Mouse (Mus musculus): ENCODE measurements around the gene Rp9. TPM values are rescaled to one million over a fixed set of nuclear protein-coding genes. Genes with fewer than 3 reads are reported as not detected.

The Rp9 gene
- polyA plus RNA-seq, 1 experiment = 124 TPM

- no peak for TF ChIP-seq POLR2A (IDR thresholded peaks at IDR 0.05; ENCODE audit: control insufficient read depth, extremely low read depth, insufficient read depth, low read length, poor library complexity)
- no peak for TF ChIP-seq CTCF (IDR thresholded peaks at IDR 0.05; ENCODE audit: borderline replicate concordance, control insufficient read depth, extremely low read depth, insufficient read depth, low read length, poor library complexity)
- no peak overlapping the region for H3K4me3 ChIP-seq (ENCODE audit: control insufficient read depth, insufficient read depth, low read length)
- H3K36me3 ChIP-seq (ENCODE audit: control insufficient read depth, insufficient read depth, low read length) = peaks cover 74% of the 10 kb centered on the region
- 97% methylated on average over 10 of the region's 10 CpGs for WGBS
- no peaks in the 10 kb centered on the region for H3K4me1 ChIP-seq (replicated peaks; ENCODE audit: control insufficient read depth, insufficient read depth, low read length)
- DNase-seq = no peak
- H3K27ac ChIP-seq (ENCODE audit: control insufficient read depth, insufficient read depth, low read length) = no peak overlapping the region
- no peaks in the 10 kb centered on the region for H3K27me3 ChIP-seq (ENCODE audit: control insufficient read depth, insufficient read depth, low read length)
Measured at GRCm38 (mm10) chr9:22453501-22453924, 16.0 kb downstream of the Rp9 start.

- H3K4me3 ChIP-seq (ENCODE audit: control insufficient read depth, insufficient read depth, low read length) = no peak overlapping the region
- no peaks in the 10 kb centered on the region for H3K4me1 ChIP-seq (replicated peaks; ENCODE audit: control insufficient read depth, insufficient read depth, low read length)
- no peak for DNase-seq
- 97% methylated on average over 10 of the region's 10 CpGs for WGBS
- no peak overlapping the region for H3K27ac ChIP-seq (ENCODE audit: control insufficient read depth, insufficient read depth, low read length)
- TF ChIP-seq POLR2A (IDR thresholded peaks at IDR 0.05; ENCODE audit: control insufficient read depth, extremely low read depth, insufficient read depth, low read length, poor library complexity) (no peak), CTCF (IDR thresholded peaks at IDR 0.05; ENCODE audit: borderline replicate concordance, control insufficient read depth, extremely low read depth, insufficient read depth, low read length, poor library complexity) (no peak)
- H3K36me3 ChIP-seq (ENCODE audit: control insufficient read depth, insufficient read depth, low read length) = peaks cover 82% of the 10 kb centered on the region
- H3K27me3 ChIP-seq (ENCODE audit: control insufficient read depth, insufficient read depth, low read length) = no peaks in the 10 kb centered on the region
Measured at GRCm38 (mm10) chr9:22452697-22453096, 16.8 kb downstream of the Rp9 start.

GRCm38 (mm10) chr9:22449209-22449608, 20.3 kb downstream of the Rp9 start:
- no peak overlapping the region for H3K4me3 ChIP-seq (ENCODE audit: control insufficient read depth, insufficient read depth, low read length)
- H3K27ac ChIP-seq (ENCODE audit: control insufficient read depth, insufficient read depth, low read length) = no peak overlapping the region
- WGBS = 96% methylated on average over 6 of the region's 6 CpGs
- H3K27me3 ChIP-seq (ENCODE audit: control insufficient read depth, insufficient read depth, low read length) = no peaks in the 10 kb centered on the region
- DNase-seq = no peak
- peaks cover 62% of the 10 kb centered on the region for H3K36me3 ChIP-seq (ENCODE audit: control insufficient read depth, insufficient read depth, low read length)
- no peaks in the 10 kb centered on the region for H3K4me1 ChIP-seq (replicated peaks; ENCODE audit: control insufficient read depth, insufficient read depth, low read length)
- TF ChIP-seq POLR2A (IDR thresholded peaks at IDR 0.05; ENCODE audit: control insufficient read depth, extremely low read depth, insufficient read depth, low read length, poor library complexity) (no peak), CTCF (IDR thresholded peaks at IDR 0.05; ENCODE audit: borderline replicate concordance, control insufficient read depth, extremely low read depth, insufficient read depth, low read length, poor library complexity) (no peak)

GRCm38 (mm10) chr9:22448420-22448819, 21.1 kb downstream of the Rp9 start:
- 96% methylated on average over 13 of the region's 13 CpGs for WGBS
- TF ChIP-seq POLR2A (IDR thresholded peaks at IDR 0.05; ENCODE audit: control insufficient read depth, extremely low read depth, insufficient read depth, low read length, poor library complexity) (no peak), CTCF (IDR thresholded peaks at IDR 0.05; ENCODE audit: borderline replicate concordance, control insufficient read depth, extremely low read depth, insufficient read depth, low read length, poor library complexity) (no peak)
- Histone ChIP-seq H3K4me3 (ENCODE audit: control insufficient read depth, insufficient read depth, low read length) (no peak overlapping the region), H3K36me3 (ENCODE audit: control insufficient read depth, insufficient read depth, low read length) (peaks cover 57% of the 10 kb centered on the region), H3K27ac (ENCODE audit: control insufficient read depth, insufficient read depth, low read length) (no peak overlapping the region), H3K4me1 (replicated peaks; ENCODE audit: control insufficient read depth, insufficient read depth, low read length) (no peaks in the 10 kb centered on the region), H3K27me3 (ENCODE audit: control insufficient read depth, insufficient read depth, low read length) (no peaks in the 10 kb centered on the region)
- no peak for DNase-seq

GRCm38 (mm10) chr9:22447213-22447612, 22.3 kb downstream of the Rp9 start:
- TF ChIP-seq POLR2A (IDR thresholded peaks at IDR 0.05; ENCODE audit: control insufficient read depth, extremely low read depth, insufficient read depth, low read length, poor library complexity) = no peak
- no peak for TF ChIP-seq CTCF (IDR thresholded peaks at IDR 0.05; ENCODE audit: borderline replicate concordance, control insufficient read depth, extremely low read depth, insufficient read depth, low read length, poor library complexity)
- 93% methylated on average over 5 of the region's 5 CpGs for WGBS

GRCm38 (mm10) chr9:22445123-22445522, 24.4 kb downstream of the Rp9 start:
- Histone ChIP-seq H3K36me3 (ENCODE audit: control insufficient read depth, insufficient read depth, low read length) (peaks cover 36% of the 10 kb centered on the region), H3K4me3 (ENCODE audit: control insufficient read depth, insufficient read depth, low read length) (no peak overlapping the region), H3K27me3 (ENCODE audit: control insufficient read depth, insufficient read depth, low read length) (no peaks in the 10 kb centered on the region), H3K27ac (ENCODE audit: control insufficient read depth, insufficient read depth, low read length) (no peak overlapping the region), H3K4me1 (replicated peaks; ENCODE audit: control insufficient read depth, insufficient read depth, low read length) (no peaks in the 10 kb centered on the region)
- no peak for TF ChIP-seq POLR2A (IDR thresholded peaks at IDR 0.05; ENCODE audit: control insufficient read depth, extremely low read depth, insufficient read depth, low read length, poor library complexity)
- TF ChIP-seq CTCF (IDR thresholded peaks at IDR 0.05; ENCODE audit: borderline replicate concordance, control insufficient read depth, extremely low read depth, insufficient read depth, low read length, poor library complexity) = no peak
- WGBS = 100% methylated on average over 1 of the region's 1 CpGs
- DNase-seq = no peak

More at GRCm38 (mm10) chr9:22447213-22447612, 22.3 kb downstream of the Rp9 start:
- Histone ChIP-seq H3K27me3 (ENCODE audit: control insufficient read depth, insufficient read depth, low read length) (no peaks in the 10 kb centered on the region), H3K27ac (ENCODE audit: control insufficient read depth, insufficient read depth, low read length) (no peak overlapping the region), H3K36me3 (ENCODE audit: control insufficient read depth, insufficient read depth, low read length) (peaks cover 46% of the 10 kb centered on the region), H3K4me3 (ENCODE audit: control insufficient read depth, insufficient read depth, low read length) (no peak overlapping the region), H3K4me1 (replicated peaks; ENCODE audit: control insufficient read depth, insufficient read depth, low read length) (no peaks in the 10 kb centered on the region)
- no peak for DNase-seq

GRCm38 (mm10) chr9:22443157-22443556, 26.4 kb downstream of the Rp9 start:
- TF ChIP-seq CTCF (IDR thresholded peaks at IDR 0.05; ENCODE audit: borderline replicate concordance, control insufficient read depth, extremely low read depth, insufficient read depth, low read length, poor library complexity) (no peak), POLR2A (IDR thresholded peaks at IDR 0.05; ENCODE audit: control insufficient read depth, extremely low read depth, insufficient read depth, low read length, poor library complexity) (no peak)
- Histone ChIP-seq H3K36me3 (ENCODE audit: control insufficient read depth, insufficient read depth, low read length) (peaks cover 17% of the 10 kb centered on the region), H3K27ac (ENCODE audit: control insufficient read depth, insufficient read depth, low read length) (no peak overlapping the region), H3K4me1 (replicated peaks; ENCODE audit: control insufficient read depth, insufficient read depth, low read length) (no peaks in the 10 kb centered on the region), H3K27me3 (ENCODE audit: control insufficient read depth, insufficient read depth, low read length) (no peaks in the 10 kb centered on the region), H3K4me3 (ENCODE audit: control insufficient read depth, insufficient read depth, low read length) (no peak overlapping the region)
- WGBS = 95% methylated on average over 10 of the region's 10 CpGs
- DNase-seq = no peak

Measured in thymus, adult 2 months (tissue).